Mouse (Mus musculus) myocyte (in vitro differentiated cells): Measurements from ENCODE around the gene Atp13a1. TPM values are rescaled to one million over a fixed set of nuclear protein-coding genes. Genes with fewer than 3 reads are reported as not detected.

ENCODE experiments used
- H3K27me3 ChIP-seq: one replicate; pipeline ENCODE4 v1.6.1; 2011; ENCODE audit not compliant: control insufficient read depth, insufficient read depth, insufficient read length
- H3K36me3 ChIP-seq: one replicate; pipeline ENCODE4 v1.6.1; 2011; ENCODE audit not compliant: control insufficient read depth, insufficient read depth
- H3K4me2 ChIP-seq: one replicate; pipeline ENCODE4 v1.6.1; 2011; ENCODE audit warnings: low read depth, control low read depth
- H3K4me3 ChIP-seq: one replicate; pipeline ENCODE4 v1.5.1; 2011; ENCODE audit warnings: mild to moderate bottlenecking, control low read depth, moderate library complexity
- H3K79me2 ChIP-seq: one replicate; pipeline ENCODE4 v1.6.1; 2011; ENCODE audit not compliant: control insufficient read depth, insufficient read depth
- H3ac ChIP-seq: one replicate; pipeline ENCODE4 v1.6.1; 2011; ENCODE audit not compliant: control insufficient read depth, insufficient read length
- CEBPB ChIP-seq: IDR thresholded peaks from 2 replicates; pipeline ENCODE4 v1.6.1; 2011; ENCODE audit warnings: mild to moderate bottlenecking, moderate library complexity; ENCODE audit not compliant: poor library complexity, insufficient read depth, severe bottlenecking
- E2F4 ChIP-seq: IDR thresholded peaks from one replicate; pipeline ENCODE4 v1.6.1; 2011; ENCODE audit warnings: mild to moderate bottlenecking, control low read depth, moderate library complexity; ENCODE audit not compliant: insufficient read depth
- MAX ChIP-seq: IDR thresholded peaks from one replicate; pipeline ENCODE4 v1.6.1; 2011; ENCODE audit warnings: low read depth, mild to moderate bottlenecking, control low read depth
- MYOD1 ChIP-seq, 3 experiments: IDR thresholded peaks; one replicate each; pipeline ENCODE4 v1.6.1; 2011; ENCODE audit warnings: control low read depth in 2 of 3, low read depth in 2 of 3, mild to moderate bottlenecking in 2 of 3, moderate library complexity in 1 of 3; ENCODE audit not compliant: insufficient read length in 2 of 3, control insufficient read depth in 1 of 3
- MYOG ChIP-seq, 3 experiments: IDR thresholded peaks; one replicate each; pipeline ENCODE4 v1.6.1; 2011; ENCODE audit warnings: control low read depth in 2 of 3, low read depth in 2 of 3, mild to moderate bottlenecking in 2 of 3; ENCODE audit not compliant: insufficient read length in 2 of 3, control insufficient read depth in 1 of 3, insufficient read depth in 1 of 3
- POLR2A ChIP-seq: IDR thresholded peaks from one replicate; pipeline ENCODE4 v1.6.1; 2011; ENCODE audit warnings: low read depth, mild to moderate bottlenecking, control low read depth, moderate library complexity; ENCODE audit not compliant: insufficient read length
- POLR2AphosphoS2 ChIP-seq: IDR thresholded peaks from one replicate; pipeline ENCODE4 v1.6.1; 2011; ENCODE audit warnings: low read depth, control low read depth; ENCODE audit not compliant: insufficient read length
- REST ChIP-seq: IDR thresholded peaks from one replicate; pipeline ENCODE4 v1.6.1; 2011; ENCODE audit warnings: mild to moderate bottlenecking, control low read depth, moderate library complexity; ENCODE audit not compliant: insufficient read depth, insufficient read length
- SRF ChIP-seq: IDR thresholded peaks from one replicate; pipeline ENCODE4 v1.6.1; 2011; ENCODE audit warnings: low read depth; ENCODE audit not compliant: control insufficient read depth, insufficient read length
- TCF12 ChIP-seq: IDR thresholded peaks from one replicate; pipeline ENCODE4 v1.6.1; 2011; ENCODE audit warnings: mild to moderate bottlenecking, control low read depth; ENCODE audit not compliant: poor library complexity, insufficient read depth, severe bottlenecking
- TCF3 ChIP-seq: IDR thresholded peaks from one replicate; pipeline ENCODE4 v1.6.1; 2011; ENCODE audit warnings: low read depth, control low read depth; ENCODE audit not compliant: insufficient read length
- USF1 ChIP-seq: IDR thresholded peaks from one replicate; pipeline ENCODE4 v1.6.1; 2011; ENCODE audit warnings: low read depth, mild to moderate bottlenecking, control low read depth, moderate library complexity
- polyA plus RNA-seq: library from polyadenylated mRNA; unstranded; fragments of >200 nt; fragmentation: generic; extraction: Trizol; gene quantifications from one replicate; pipeline ENCODE4 v1.2.1, GENCODE M21; 2012; ENCODE audit warnings: missing spikeins

Gene Atp13a1
- polyA plus RNA-seq, 1 experiment = 35.6 TPM

- no peaks in the 10 kb centered on the region for H3K36me3 ChIP-seq
- H3K27me3 ChIP-seq = no peaks in the 10 kb centered on the region
- H3ac ChIP-seq = no peak overlapping the region
- TF ChIP-seq MYOG (IDR thresholded peaks at IDR 0.05; ENCODE audit: control insufficient read depth in 1 of 3, insufficient read depth in 1 of 3, insufficient read length in 2 of 3, low read depth in 2 of 3) (no peak), POLR2AphosphoS2 (no peak), POLR2A (no peak), E2F4 (no peak), MYOD1 (IDR thresholded peaks at IDR 0.05; ENCODE audit: control insufficient read depth in 1 of 3, insufficient read length in 2 of 3, low read depth in 2 of 3) (no peak), MAX (no peak), REST (no peak), TCF3 (no peak), USF1 (no peak), SRF (no peak), CEBPB (no peak), TCF12 (no peak)
- H3K4me2 ChIP-seq = no peak overlapping the region
- H3K79me2 ChIP-seq = no peaks in the 10 kb centered on the region
- no peak overlapping the region for H3K4me3 ChIP-seq
Measured at GRCm38 (mm10) chr8:69853869-69854268, 62.9 kb downstream of the Atp13a1 start.

Other genes starting within 250 kb of the Atp13a1 start
- 3.1 TPM for gene Zfp868, start 165.6 kb upstream of the Atp13a1 start, polyA plus RNA-seq
- gene Zfp964, start 136.7 kb upstream of the Atp13a1 start, polyA plus RNA-seq = 0.43 TPM
- 5.4 TPM for gene Zfp869, start 80.4 kb upstream of the Atp13a1 start, polyA plus RNA-seq
- 0.97 TPM for gene Zfp963, start 41.2 kb upstream of the Atp13a1 start, polyA plus RNA-seq
- 0.13 TPM for gene Gm20422, start 16.3 kb upstream of the Atp13a1 start, polyA plus RNA-seq
- 4.9 TPM for gene Zfp866, start within 50 bp of the Atp13a1 start, polyA plus RNA-seq
- 5.7 TPM for gene Gmip, start 17.5 kb downstream of the Atp13a1 start, polyA plus RNA-seq
- 0.12 TPM for gene Lpar2, start 31.3 kb downstream of the Atp13a1 start, polyA plus RNA-seq
- gene Pbx4, start 41.3 kb downstream of the Atp13a1 start, polyA plus RNA-seq = 1.7 TPM
- 0.20 TPM for gene Cilp2, start 96.5 kb downstream of the Atp13a1 start, polyA plus RNA-seq
- 0.92 TPM for gene Tssk6, start 111.0 kb downstream of the Atp13a1 start, polyA plus RNA-seq
- gene Ndufa13, start 111.4 kb downstream of the Atp13a1 start, polyA plus RNA-seq = 277 TPM
- gene Yjefn3, start 111.5 kb downstream of the Atp13a1 start, polyA plus RNA-seq = 19.0 TPM
- 46.7 TPM for gene Gatad2a, start 205.2 kb downstream of the Atp13a1 start, polyA plus RNA-seq